Mouse (Mus musculus): ENCODE results near the gene Ralgds. TPM values are rescaled to one million over a fixed set of nuclear protein-coding genes. Genes with fewer than 3 reads are reported as not detected.

The Ralgds gene
- polyA plus RNA-seq, 1 experiment, result 49.2 TPM

DNA sequence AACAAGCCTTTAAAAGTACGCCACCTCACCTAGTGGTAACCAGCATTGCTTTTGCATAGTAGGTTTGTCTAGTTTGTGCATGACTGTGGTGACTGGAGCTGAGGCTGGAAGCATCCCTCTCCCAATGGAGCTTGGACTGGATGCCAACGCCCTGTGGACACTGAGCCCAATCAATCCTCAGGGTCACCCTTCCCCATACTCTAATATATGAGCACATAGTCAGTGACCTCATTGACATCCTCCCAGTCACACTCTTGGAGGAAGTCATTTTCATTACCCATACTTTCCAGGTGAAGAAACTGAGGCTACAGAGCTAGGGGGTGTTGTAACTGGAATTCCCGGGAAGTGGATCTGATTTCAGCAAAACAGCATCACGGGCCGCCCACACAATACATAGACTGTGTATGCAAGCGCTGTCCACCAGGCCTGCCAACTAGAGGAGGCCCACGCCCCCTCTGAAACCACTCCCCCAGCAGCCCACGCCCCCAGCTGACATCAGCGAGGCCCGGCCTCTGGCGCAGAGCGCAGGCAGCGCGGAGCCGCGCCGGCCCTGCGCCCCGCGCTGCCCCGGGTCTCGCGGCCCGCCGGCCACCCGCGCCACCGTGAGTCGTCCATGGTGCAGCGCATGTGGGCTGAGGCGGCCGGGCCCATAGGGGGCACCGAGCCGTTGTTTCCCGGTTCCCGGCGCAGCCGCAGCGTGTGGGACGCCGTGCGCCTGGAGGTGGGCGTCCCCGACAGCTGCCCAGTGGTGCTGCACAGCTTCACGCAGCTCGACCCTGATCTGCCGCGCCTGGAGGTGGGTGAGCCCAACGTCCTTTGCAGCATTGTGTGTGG is 20.2 kb downstream of the Ralgds start:
- TF ChIP-seq POLR2A (IDR thresholded peaks at IDR 0.05; ENCODE audit: insufficient read depth, low read length) (no peak), CTCF (IDR thresholded peaks at IDR 0.05; ENCODE audit: low read depth, low read length) (no peak), EP300 (IDR thresholded peaks at IDR 0.05; ENCODE audit: insufficient read depth, low read depth, low read length) (no peak)
- no peak overlapping the region for H3K27ac ChIP-seq (ENCODE audit: insufficient read depth, low read length)
- peak overlapping the region; percentile 56 for H3K4me3 ChIP-seq (ENCODE audit: low read depth, low read length)
- no peaks in the 10 kb centered on the region for H3K9me3 ChIP-seq (replicated peaks; ENCODE audit: control insufficient read depth, insufficient read depth, low read length, poor library complexity, severe bottlenecking)
- H3K4me1 ChIP-seq (ENCODE audit: control insufficient read depth, insufficient read depth, low read length), result peaks cover 2% of the 10 kb centered on the region
- no peaks in the 10 kb centered on the region for H3K36me3 ChIP-seq (ENCODE audit: control insufficient read depth, insufficient read depth, low read length, poor library complexity, severe bottlenecking)
- no peaks in the 10 kb centered on the region for H3K27me3 ChIP-seq (ENCODE audit: control insufficient read depth, insufficient read depth, low read length, poor library complexity, severe bottlenecking)
- peak overlapping the region; percentile 16; the same call in 1 of the 2 replicates for H3K9ac ChIP-seq (ENCODE audit: low read depth, poor library complexity, severe bottlenecking)

DNA sequence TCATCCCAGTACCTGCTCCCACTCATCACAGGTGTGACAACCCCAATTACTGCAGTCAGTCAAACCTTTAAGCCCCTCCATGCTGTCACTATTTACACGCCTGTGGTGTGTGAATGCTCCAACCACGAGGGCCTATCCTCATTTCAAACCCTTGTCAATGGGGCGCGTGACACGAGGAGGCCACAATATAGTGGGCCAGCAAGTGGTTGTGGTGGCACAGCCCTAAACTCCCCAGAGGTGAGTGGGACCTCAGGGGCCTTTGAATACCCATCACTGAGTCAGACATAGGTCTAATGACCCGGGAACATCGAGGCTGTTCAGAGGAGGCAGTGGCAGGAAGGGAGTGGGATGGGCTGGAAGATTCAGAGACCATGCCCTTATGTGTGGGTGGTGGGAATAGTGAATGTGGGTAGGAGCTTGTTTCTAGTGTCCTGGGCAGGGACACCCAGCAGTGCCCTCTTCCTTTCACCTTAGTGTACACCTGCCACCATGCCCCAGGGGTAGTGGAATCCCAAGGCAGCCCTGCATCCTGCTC is 21.0 kb downstream of the Ralgds start:
- H3K4me3 ChIP-seq (ENCODE audit: low read depth, low read length), result peak overlapping the region; percentile 56; the same call in 1 of the 2 replicates
- no peak overlapping the region for H3K27ac ChIP-seq (ENCODE audit: insufficient read depth, low read length)
- H3K9me3 ChIP-seq (replicated peaks; ENCODE audit: control insufficient read depth, insufficient read depth, low read length, poor library complexity, severe bottlenecking), result no peaks in the 10 kb centered on the region
- H3K4me1 ChIP-seq (ENCODE audit: control insufficient read depth, insufficient read depth, low read length), result peaks cover 3% of the 10 kb centered on the region
- H3K9ac ChIP-seq (ENCODE audit: low read depth, poor library complexity, severe bottlenecking), result no peak overlapping the region
- TF ChIP-seq EP300 (IDR thresholded peaks at IDR 0.05; ENCODE audit: insufficient read depth, low read depth, low read length), result no peak
- TF ChIP-seq POLR2A (IDR thresholded peaks at IDR 0.05; ENCODE audit: insufficient read depth, low read length), result no peak
- TF ChIP-seq CTCF (IDR thresholded peaks at IDR 0.05; ENCODE audit: low read depth, low read length), result no peak
- H3K36me3 ChIP-seq (ENCODE audit: control insufficient read depth, insufficient read depth, low read length, poor library complexity, severe bottlenecking), result no peaks in the 10 kb centered on the region
- no peaks in the 10 kb centered on the region for H3K27me3 ChIP-seq (ENCODE audit: control insufficient read depth, insufficient read depth, low read length, poor library complexity, severe bottlenecking)

GRCm38 (mm10) chr2:28534436-28535262 is 21.7 kb downstream of the Ralgds start:
- no peaks in the 10 kb centered on the region for H3K27me3 ChIP-seq (ENCODE audit: control insufficient read depth, insufficient read depth, low read length, poor library complexity, severe bottlenecking)
- TF ChIP-seq POLR2A (IDR thresholded peaks at IDR 0.05; ENCODE audit: insufficient read depth, low read length), result no peak
- no peak for TF ChIP-seq CTCF (IDR thresholded peaks at IDR 0.05; ENCODE audit: low read depth, low read length)
- TF ChIP-seq EP300 (IDR thresholded peaks at IDR 0.05; ENCODE audit: insufficient read depth, low read depth, low read length), result no peak
- H3K4me1 ChIP-seq (ENCODE audit: control insufficient read depth, insufficient read depth, low read length), result peaks cover 3% of the 10 kb centered on the region
- no peak overlapping the region for H3K4me3 ChIP-seq (ENCODE audit: low read depth, low read length)
- no peaks in the 10 kb centered on the region for H3K9me3 ChIP-seq (replicated peaks; ENCODE audit: control insufficient read depth, insufficient read depth, low read length, poor library complexity, severe bottlenecking)
- H3K9ac ChIP-seq (ENCODE audit: low read depth, poor library complexity, severe bottlenecking), result no peak overlapping the region
- no peak overlapping the region for H3K27ac ChIP-seq (ENCODE audit: insufficient read depth, low read length)
- no peaks in the 10 kb centered on the region for H3K36me3 ChIP-seq (ENCODE audit: control insufficient read depth, insufficient read depth, low read length, poor library complexity, severe bottlenecking)

DNA sequence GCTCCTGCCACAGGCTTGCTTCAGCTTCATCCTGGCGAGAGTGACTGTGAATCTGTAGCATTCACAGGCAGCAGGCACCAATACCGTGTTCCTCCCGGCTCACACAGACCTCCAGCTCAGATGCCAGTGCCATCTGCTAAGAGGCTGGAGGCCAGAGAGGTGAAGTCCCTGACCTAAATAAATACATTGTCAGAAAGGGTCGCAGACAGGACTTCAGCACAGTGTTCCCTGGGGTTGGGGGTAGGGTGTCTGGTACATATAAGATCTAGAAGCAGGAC is 22.3 kb downstream of the Ralgds start:
- Histone ChIP-seq H3K9me3 (replicated peaks; ENCODE audit: control insufficient read depth, insufficient read depth, low read length, poor library complexity, severe bottlenecking) (no peaks in the 10 kb centered on the region), H3K4me3 (ENCODE audit: low read depth, low read length) (no peak overlapping the region), H3K27me3 (ENCODE audit: control insufficient read depth, insufficient read depth, low read length, poor library complexity, severe bottlenecking) (no peaks in the 10 kb centered on the region), H3K27ac (ENCODE audit: insufficient read depth, low read length) (no peak overlapping the region), H3K4me1 (ENCODE audit: control insufficient read depth, insufficient read depth, low read length) (peaks cover 3% of the 10 kb centered on the region), H3K36me3 (ENCODE audit: control insufficient read depth, insufficient read depth, low read length, poor library complexity, severe bottlenecking) (no peaks in the 10 kb centered on the region), H3K9ac (ENCODE audit: low read depth, poor library complexity, severe bottlenecking) (no peak overlapping the region)
- TF ChIP-seq POLR2A (IDR thresholded peaks at IDR 0.05; ENCODE audit: insufficient read depth, low read length) (no peak), EP300 (IDR thresholded peaks at IDR 0.05; ENCODE audit: insufficient read depth, low read depth, low read length) (no peak), CTCF (IDR thresholded peaks at IDR 0.05; ENCODE audit: low read depth, low read length) (no peak)

DNA sequence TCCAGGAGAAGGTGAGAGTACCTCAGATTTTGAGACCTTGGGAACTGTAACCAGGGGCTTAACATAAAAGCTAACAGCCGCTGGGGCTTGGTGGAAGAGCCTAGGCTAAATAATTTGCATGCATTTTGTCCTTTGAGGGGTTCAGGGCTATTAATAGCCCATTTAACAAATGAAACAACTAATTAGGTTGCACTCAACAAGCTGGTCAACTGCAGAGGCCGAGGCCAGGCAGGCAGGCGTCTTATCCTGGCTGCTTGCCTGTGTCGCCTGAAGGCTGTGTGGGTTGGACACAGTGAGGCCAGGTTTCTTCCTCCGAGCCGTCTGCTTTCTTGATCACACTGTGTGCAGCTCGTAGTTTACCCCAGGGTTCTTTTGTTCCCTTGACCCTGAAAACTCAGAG is 22.7 kb downstream of the Ralgds start:
- Histone ChIP-seq H3K4me1 (ENCODE audit: control insufficient read depth, insufficient read depth, low read length) (peaks cover 3% of the 10 kb centered on the region), H3K4me3 (ENCODE audit: low read depth, low read length) (no peak overlapping the region), H3K9ac (ENCODE audit: low read depth, poor library complexity, severe bottlenecking) (no peak overlapping the region)

More for the DNA sequence above, 22.7 kb downstream of the Ralgds start:
- H3K27me3 ChIP-seq (ENCODE audit: control insufficient read depth, insufficient read depth, low read length, poor library complexity, severe bottlenecking), result no peaks in the 10 kb centered on the region
- TF ChIP-seq CTCF (IDR thresholded peaks at IDR 0.05; ENCODE audit: low read depth, low read length) (no peak), EP300 (IDR thresholded peaks at IDR 0.05; ENCODE audit: insufficient read depth, low read depth, low read length) (no peak), POLR2A (IDR thresholded peaks at IDR 0.05; ENCODE audit: insufficient read depth, low read length) (no peak)
- H3K27ac ChIP-seq (ENCODE audit: insufficient read depth, low read length), result no peak overlapping the region
- no peaks in the 10 kb centered on the region for H3K9me3 ChIP-seq (replicated peaks; ENCODE audit: control insufficient read depth, insufficient read depth, low read length, poor library complexity, severe bottlenecking)
- H3K36me3 ChIP-seq (ENCODE audit: control insufficient read depth, insufficient read depth, low read length, poor library complexity, severe bottlenecking), result no peaks in the 10 kb centered on the region
